Mouse (Mus musculus) 3134 (cell line): ENCODE results near the gene Atp1a3.
"Not testable (repeated sequence)": the region's sequence is repeated elsewhere in the genome, so short reads cannot be mapped to it uniquely, and the experiment has no call there.

Source experiments
- DNase-seq: peaks from one replicate; pipeline ENCODE4 v3.0.0-alpha.2; 2011; ENCODE audit warnings: low spot score; ENCODE audit not compliant: insufficient read length; ENCODE audit errors: extremely low read depth

Atp1a3 gene

DNA sequence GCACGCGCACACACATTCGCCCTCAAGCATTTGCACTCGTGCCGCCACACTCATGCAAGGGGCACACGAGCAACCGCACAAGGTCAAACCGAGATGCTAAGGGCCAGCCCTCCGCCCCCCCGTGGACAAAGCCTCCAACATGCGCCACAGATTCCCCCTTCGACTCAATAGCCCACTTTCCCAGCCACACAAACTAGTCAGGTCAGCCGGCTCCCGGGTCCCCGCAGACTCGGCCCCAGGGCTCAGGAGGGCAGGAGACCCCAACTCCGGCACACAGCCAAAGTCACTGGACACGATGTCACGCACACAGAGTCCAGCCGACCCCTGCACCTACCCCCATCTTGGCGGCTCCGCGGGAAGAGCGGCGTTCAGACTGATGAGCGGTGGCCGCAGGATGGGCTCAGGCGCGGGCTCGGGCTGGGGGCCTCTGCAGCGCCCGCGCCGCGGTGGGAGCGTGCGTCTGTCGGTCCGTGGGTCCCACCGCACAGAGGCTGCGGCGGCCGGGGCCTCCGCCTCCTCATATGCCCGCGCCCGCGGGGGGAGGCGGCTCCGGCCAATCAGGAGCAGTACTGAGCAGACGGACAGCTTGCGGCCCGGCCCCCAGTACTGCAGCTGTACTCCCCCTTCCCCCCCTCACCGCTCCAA lies at the start of gene Atp1a3:
TSS of gene Atp1a3 (minus strand) at position 538 of the 645 bp plus-strand sequence.
- no peak for DNase-seq

- DNase-seq: no peak
Measured at GRCm38 (mm10) chr7:25052587-25052986, 46.8 kb upstream of the Atp1a3 start.

- DNase-seq: no peak
Measured at GRCm38 (mm10) chr7:25049295-25049930, 43.7 kb upstream of the Atp1a3 start.

- peak; percentile 67 for DNase-seq
Measured at GRCm38 (mm10) chr7:25047363-25047762, 41.6 kb upstream of the Atp1a3 start.

- DNase-seq: not testable (repeated sequence)
Measured at GRCm38 (mm10) chr7:25044599-25044998, 38.8 kb upstream of the Atp1a3 start.

- DNase-seq: no peak
Measured at GRCm38 (mm10) chr7:25041921-25042320, 36.2 kb upstream of the Atp1a3 start.

- DNase-seq: no peak
Measured at GRCm38 (mm10) chr7:25035916-25036315, 30.2 kb upstream of the Atp1a3 start.

GRCm38 (mm10) chr7:25034796-25035195 lies 29.0 kb upstream of the Atp1a3 start:
- no peak for DNase-seq

DNA sequence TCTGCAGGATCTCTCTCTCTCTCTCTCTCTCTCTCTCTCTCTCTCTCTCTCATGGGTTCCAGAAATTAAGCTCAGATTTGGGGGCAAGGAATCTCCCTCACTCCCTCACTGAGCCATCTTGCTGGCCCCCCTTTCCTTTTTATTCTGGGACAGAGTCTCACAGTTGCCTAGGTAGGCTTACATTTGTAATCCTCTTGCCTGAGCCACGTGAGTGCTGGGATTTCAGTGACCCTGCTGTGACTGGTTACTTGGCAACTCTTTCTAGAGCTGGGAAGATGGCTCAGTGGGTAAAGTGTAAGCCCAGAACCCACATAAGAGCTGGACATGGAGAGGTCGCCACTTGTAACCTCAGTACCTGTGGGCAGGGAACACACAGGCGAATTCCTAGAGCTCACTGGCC lies 25.8 kb upstream of the Atp1a3 start:
- DNase-seq: no peak

DNA sequence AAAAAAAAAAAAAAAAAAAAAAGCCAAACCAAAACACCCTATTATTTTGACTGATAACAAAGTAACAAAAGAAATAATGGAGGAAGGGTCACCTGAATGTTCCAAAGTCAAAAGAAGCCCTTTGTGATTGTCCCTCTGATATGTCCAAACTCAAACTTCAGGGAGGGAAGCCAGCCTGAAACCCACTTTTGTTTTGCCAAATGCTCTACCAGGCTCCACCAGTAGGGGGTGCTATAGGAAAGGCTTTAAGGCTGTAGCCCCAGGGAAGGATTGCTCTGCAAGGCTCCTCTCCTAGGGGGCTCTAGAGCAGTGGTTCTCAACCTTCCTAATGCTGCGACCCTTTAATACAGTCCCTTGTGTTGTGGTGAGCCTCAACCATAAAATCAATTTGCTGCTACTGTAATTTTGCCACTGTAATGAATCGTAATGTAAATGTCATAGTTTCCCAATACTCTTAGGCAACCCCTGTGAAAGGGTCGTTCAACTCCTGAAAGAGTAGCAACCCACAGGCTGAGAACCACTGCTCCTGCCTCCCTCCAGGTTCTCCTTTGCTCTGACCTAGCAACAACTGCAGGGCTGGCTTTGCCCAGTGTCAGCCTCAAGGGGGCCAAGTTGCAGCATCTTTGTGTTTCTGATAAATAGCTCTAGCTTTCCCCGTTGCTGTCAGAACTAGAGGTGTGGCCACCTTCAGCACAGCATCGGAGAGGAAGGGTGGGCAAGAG lies 24.4 kb upstream of the Atp1a3 start:
- no peak for DNase-seq

DNA sequence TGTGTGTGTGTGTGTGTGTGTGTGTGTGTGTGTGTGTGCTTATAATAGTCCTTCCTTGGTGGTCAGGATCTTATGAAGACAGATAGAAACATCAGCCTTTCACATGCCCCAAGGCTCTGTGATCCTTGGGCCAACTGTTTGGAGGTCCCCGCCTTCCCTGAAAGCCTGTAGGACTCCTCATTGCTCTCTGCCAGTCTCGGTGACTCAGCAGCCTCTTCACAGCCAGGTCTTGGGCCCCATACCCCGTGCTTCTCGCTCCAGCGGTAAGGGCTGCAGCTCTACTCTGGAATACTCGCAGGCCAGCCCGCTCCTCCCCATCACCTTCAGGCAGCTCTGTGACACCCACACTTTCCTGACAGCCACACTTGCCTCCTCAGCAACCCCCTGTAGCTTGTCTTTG lies 20.7 kb upstream of the Atp1a3 start:
- peak; percentile 48 for DNase-seq

- DNase-seq: peak; percentile 45
Measured at GRCm38 (mm10) chr7:25025855-25026439, 20.2 kb upstream of the Atp1a3 start.

- no peak for DNase-seq
Measured at GRCm38 (mm10) chr7:25011592-25011991, 5.8 kb upstream of the Atp1a3 start.

DNA sequence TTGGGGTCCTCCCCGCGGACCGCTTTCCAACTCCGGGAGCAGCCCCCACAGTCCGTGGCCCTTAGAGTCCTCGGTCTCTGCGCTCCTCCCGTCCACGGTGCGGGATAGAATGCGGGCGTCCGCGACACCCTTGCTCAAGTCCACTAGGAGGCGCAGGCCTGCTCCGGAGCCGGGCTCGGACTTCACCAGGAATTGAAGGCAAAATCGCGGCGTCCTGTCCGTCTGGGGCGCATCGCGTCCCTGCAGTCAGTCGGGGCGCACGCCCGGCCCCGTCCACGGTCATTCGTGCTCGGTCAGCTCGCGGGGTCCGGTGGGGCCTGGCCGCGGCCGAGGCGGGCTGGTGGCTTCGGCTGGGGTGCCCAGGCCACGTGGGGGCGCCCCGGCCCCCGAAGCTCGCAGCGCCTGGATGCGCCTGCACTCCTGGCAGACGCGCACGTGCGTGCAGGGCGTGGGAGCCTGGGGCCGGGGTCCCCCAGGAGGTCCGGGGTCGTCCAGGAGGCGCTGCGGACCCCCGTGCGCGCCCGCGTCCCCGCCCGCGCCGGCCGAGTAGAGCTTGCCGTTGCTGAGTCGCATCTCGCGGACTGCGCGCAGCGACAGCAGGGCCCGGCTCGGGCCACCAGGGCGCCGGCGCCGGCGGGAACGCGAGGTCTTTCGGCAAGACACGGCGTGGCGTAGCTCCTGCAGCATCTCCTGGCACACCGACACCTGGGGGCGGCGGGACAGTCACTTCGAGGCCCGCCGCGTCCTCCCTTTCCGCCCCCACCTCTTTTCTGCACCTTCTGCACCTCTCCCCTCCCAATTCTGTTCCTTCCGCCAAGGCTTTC lies 4.5 kb upstream of the Atp1a3 start:
- no peak for DNase-seq

GRCm38 (mm10) chr7:25009099-25009700 lies 3.4 kb upstream of the Atp1a3 start:
- DNase-seq: no peak

DNA sequence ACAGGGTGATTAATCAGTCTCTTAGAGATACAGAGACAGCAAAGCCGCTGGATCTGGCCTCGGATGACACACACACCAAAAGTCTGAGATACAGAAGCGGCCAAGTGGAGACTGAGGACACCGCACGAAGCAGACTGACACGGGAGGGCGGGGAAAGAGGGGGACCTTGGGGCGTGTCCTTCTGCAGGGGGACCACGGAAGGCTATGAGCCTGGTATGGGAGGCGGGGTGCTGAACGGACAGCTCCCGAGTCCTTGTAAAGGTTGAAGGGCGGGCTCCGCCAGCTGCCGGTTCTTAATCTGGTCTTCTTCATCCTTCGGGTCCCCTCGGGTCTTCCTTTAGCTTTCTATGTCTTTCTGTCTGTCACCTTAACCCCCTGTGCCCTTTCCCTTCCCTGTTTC lies 2.9 kb upstream of the Atp1a3 start:
- DNase-seq: no peak

DNA sequence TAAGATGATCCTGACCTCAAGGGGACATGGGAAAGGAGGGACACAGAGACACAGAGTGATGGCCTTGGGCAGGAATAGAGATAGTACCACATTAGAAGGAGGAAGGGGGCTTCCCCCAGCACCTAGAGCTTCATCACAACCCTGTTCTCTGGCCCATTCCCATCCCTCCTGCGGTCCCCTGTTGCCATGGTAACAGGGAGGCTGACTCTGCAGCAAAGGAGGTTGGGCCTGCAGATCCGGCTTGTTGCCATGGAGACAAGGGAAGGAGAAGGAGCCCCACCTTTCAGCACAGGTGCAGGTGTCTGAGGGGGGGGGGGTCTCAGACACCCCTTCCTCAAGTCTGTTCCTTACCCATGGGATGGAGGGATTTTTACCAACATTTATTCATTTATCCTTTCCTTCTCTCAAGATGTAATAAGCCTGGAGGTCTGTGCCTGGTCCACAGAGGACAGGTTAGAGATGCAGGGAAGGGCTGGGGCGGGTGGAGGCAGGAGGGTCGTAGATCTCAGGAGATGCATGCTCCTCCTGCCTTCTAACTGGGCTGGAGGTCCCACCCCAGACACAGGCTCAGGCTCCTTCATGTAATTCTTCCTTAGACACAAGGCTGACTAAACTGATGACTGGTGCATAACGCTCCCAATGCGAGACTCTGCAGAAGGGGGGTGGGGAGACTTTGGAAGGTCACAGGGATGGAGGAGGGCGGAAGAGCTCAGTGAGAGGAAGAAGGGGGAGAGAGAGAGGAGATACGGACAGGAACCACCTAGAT lies 2.0 kb upstream of the Atp1a3 start:
- no peak for DNase-seq

- DNase-seq: no peak
Measured at GRCm38 (mm10) chr7:25006586-25007364, 1.0 kb upstream of the Atp1a3 start.

- DNase-seq: no peak
Measured at GRCm38 (mm10) chr7:25006171-25006570, 413 bp upstream of the Atp1a3 start.
